Mouse (Mus musculus) limb, embryonic 14.5 days (tissue): Measurements from ENCODE around the gene Ston2. TPM values are rescaled to one million over a fixed set of nuclear protein-coding genes. Genes with fewer than 3 reads are reported as not detected.

ENCODE experiments used
- ATAC-seq: fragments of 200-750 bp; cut with Nextera tagmentation; 2 replicates; pipeline ENCODE4 v1.8.0; 2017; ENCODE audit warnings: low read depth, moderate number of reproducible peaks, moderate TSS enrichment; ENCODE audit not compliant: low FRiP score
- DNase-seq: peaks from one replicate; pipeline ENCODE4 v3.0.0-alpha.2; 2015; ENCODE audit warnings: low spot score
- H3K27ac ChIP-seq: fragments of 300-500 bp; sonication (generic); replicated peaks from 2 replicates; pipeline ENCODE4 v1.5.1; 2014; ENCODE audit warnings: low read depth, mild to moderate bottlenecking, low read length, moderate library complexity, mixed read lengths
- H3K27me3 ChIP-seq: fragments of 300-500 bp; sonication (generic); 2 replicates; pipeline ENCODE4 v1.6.1; 2014; ENCODE audit warnings: low read length, mixed read lengths; ENCODE audit not compliant: control insufficient read depth, insufficient read depth
- H3K36me3 ChIP-seq: fragments of 300-500 bp; sonication (generic); 2 replicates; pipeline ENCODE4 v1.6.1; 2014; ENCODE audit warnings: mild to moderate bottlenecking, low read length, moderate library complexity, mixed read lengths; ENCODE audit not compliant: control insufficient read depth, insufficient read depth
- H3K4me1 ChIP-seq: fragments of 300-500 bp; sonication (generic); 2 replicates; pipeline ENCODE4 v1.6.1; 2014; ENCODE audit warnings: antibody characterized with exemption, low read length, mixed read lengths; ENCODE audit not compliant: control insufficient read depth, insufficient read depth
- H3K4me2 ChIP-seq: fragments of 300-500 bp; sonication (generic); replicated peaks from 2 replicates; pipeline ENCODE4 v1.6.1; 2014; ENCODE audit warnings: low read depth, mild to moderate bottlenecking, low read length, moderate library complexity; ENCODE audit not compliant: severe bottlenecking
- H3K4me3 ChIP-seq: fragments of 300-500 bp; sonication (generic); replicated peaks from 2 replicates; pipeline ENCODE4 v1.5.1; 2014; ENCODE audit warnings: low read length
- H3K9ac ChIP-seq: fragments of 300-500 bp; sonication (generic); 2 replicates; pipeline ENCODE4 v1.6.1; 2014; ENCODE audit warnings: mild to moderate bottlenecking, low read depth, low read length, moderate library complexity; ENCODE audit not compliant: severe bottlenecking
- H3K9me3 ChIP-seq: fragments of 300-500 bp; sonication (generic); 2 replicates; pipeline ENCODE4 v1.6.1; 2016; ENCODE audit warnings: low read length; ENCODE audit not compliant: control insufficient read depth
- POLR2A ChIP-seq: fragments of 200-500 bp; IDR thresholded peaks from 2 replicates; pipeline ENCODE4 v1.8.0; 2012; ENCODE audit warnings: inconsistent platforms, mild to moderate bottlenecking, moderate library complexity, borderline replicate concordance; ENCODE audit not compliant: insufficient read depth, insufficient read length; ENCODE audit errors: extremely low read depth
- WGBS: fragments of 180-500 bp; shearing (Covaris S2); extraction: QIAGEN DNeasy Blood & Tissue Kit; methylation state at CpG from one replicate; pipeline ENCODE4 v1.1.7; 2014; 5-methylcytosine and 5-hydroxymethylcytosine counted together
- polyA plus RNA-seq, 2 experiments: library from polyadenylated mRNA; depleted of rRNA in 1 of 2; stranded (reverse) in 1 of 2; unstranded in 1 of 2; fragments of >200 nt; fragmentation: Nextera tagmentation in 1 of 2; extraction: Ambion mirVana in 1 of 2; gene quantifications; 2 replicates each; pipeline versions ENCODE4 v1.2.1 to v1.2.3; 2012 to 2014

Ston2 gene
- polyA plus RNA-seq, 2 experiments = 9.6 to 9.9 TPM

DNA sequence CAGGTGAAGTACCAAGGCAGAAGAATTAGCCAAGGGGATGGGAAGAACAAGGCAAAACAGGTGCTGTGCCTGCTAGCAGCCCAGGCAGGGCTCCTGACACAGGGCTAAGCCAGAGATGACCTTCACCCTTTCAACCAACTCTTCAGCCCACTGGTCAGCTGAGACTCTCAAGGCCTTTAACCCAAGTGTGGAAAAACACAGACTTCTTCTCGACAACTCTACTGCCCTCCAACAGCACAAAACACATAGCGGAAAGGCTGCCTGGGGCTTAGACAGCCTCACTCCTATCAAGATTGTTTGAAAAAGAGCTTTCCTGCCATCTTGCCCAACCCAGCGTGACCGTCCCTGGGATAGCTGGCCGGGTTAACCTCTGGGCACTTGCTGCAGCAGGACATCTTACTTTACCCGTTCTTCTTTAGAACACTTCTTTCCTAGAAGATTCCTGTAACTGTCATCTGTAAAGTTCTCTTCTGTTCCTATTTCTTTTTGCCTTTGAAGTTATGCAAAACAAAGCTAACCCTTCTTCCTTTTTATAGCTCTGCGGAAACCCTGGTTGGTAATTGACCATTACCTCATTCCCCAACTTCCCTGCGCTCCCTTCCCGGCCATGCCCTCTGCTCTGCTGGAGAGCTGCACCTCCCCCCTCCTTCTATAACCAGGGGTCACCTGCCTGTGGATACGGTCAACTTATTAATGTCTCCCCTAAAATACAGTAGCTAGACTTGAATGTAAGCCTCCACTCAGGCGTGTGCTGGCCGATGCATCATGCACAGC lies 150.9 kb downstream of the Ston2 start:
- ATAC-seq = no peak
- Histone ChIP-seq H3K9ac (no peak overlapping the region), H3K4me1 (peaks cover 7% of the 10 kb centered on the region), H3K36me3 (no peaks in the 10 kb centered on the region), H3K27me3 (no peaks in the 10 kb centered on the region), H3K27ac (0 out of 2 replicates have a peak overlapping the region, but pooled peaks have one; percentile 16), H3K9me3 (no peaks in the 10 kb centered on the region), H3K4me3 (no peak overlapping the region), H3K4me2 (no peak overlapping the region)
- DNase-seq = no peak
- 58% methylated on average over 12 of the region's 12 CpGs for WGBS
- no peak for TF ChIP-seq POLR2A

- H3K4me2 ChIP-seq = no peak overlapping the region
- ATAC-seq = no peak
- no peak for DNase-seq
- no peak for TF ChIP-seq POLR2A
- no peaks in the 10 kb centered on the region for H3K9me3 ChIP-seq
- H3K9ac ChIP-seq = no peak overlapping the region
- no peaks in the 10 kb centered on the region for H3K27me3 ChIP-seq
- no peak overlapping the region for H3K4me3 ChIP-seq
- H3K4me1 ChIP-seq = no peaks in the 10 kb centered on the region
- no peak overlapping the region for H3K27ac ChIP-seq
- no peaks in the 10 kb centered on the region for H3K36me3 ChIP-seq
- WGBS = 85% methylated on average over 5 of the region's 5 CpGs
These were observed 161.7 kb downstream of the Ston2 start for GRCm38 (mm10) chr12:91626482-91626881.

DNA sequence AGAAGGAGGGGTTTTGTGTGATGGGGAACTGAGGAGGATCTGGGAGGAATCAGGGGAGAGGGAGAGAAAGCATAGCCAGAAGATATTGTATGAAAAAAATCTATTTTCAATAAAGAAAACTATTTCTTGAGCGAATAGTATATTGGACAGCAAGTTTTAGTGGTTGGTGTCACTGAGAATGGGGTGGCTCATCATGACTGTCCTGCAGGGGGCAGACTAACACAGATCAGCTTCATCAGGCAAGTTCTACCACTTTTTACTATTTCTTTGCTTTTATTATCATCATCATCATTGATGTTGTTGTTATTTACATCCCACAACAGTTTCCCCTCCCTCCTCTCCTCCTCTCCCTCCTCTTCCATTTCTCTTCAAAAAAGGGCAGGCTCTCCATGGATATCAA lies 163.2 kb downstream of the Ston2 start:
- DNase-seq (no peak), ATAC-seq (no peak)
- Histone ChIP-seq H3K9me3 (no peaks in the 10 kb centered on the region), H3K4me1 (no peaks in the 10 kb centered on the region), H3K27me3 (no peaks in the 10 kb centered on the region), H3K4me2 (no peak overlapping the region), H3K27ac (no peak overlapping the region), H3K4me3 (no peak overlapping the region), H3K36me3 (no peaks in the 10 kb centered on the region), H3K9ac (no peak overlapping the region)
- WGBS = 90% methylated on average over 1 of the region's 1 CpGs
- no peak for TF ChIP-seq POLR2A

GRCm38 (mm10) chr12:91609425-91609824 lies 178.8 kb downstream of the Ston2 start:
- Histone ChIP-seq H3K4me1 (0 out of 2 replicates have a peak, but pooled peaks cover 2% of the 10 kb centered on the region), H3K4me3 (no peak overlapping the region), H3K27me3 (no peaks in the 10 kb centered on the region), H3K27ac (no peak overlapping the region), H3K9ac (no peak overlapping the region), H3K9me3 (no peaks in the 10 kb centered on the region), H3K4me2 (no peak overlapping the region), H3K36me3 (no peaks in the 10 kb centered on the region)
- no peak for TF ChIP-seq POLR2A
- no peak for DNase-seq
- no peak for ATAC-seq
- 90% methylated on average over 5 of the region's 5 CpGs for WGBS

DNA sequence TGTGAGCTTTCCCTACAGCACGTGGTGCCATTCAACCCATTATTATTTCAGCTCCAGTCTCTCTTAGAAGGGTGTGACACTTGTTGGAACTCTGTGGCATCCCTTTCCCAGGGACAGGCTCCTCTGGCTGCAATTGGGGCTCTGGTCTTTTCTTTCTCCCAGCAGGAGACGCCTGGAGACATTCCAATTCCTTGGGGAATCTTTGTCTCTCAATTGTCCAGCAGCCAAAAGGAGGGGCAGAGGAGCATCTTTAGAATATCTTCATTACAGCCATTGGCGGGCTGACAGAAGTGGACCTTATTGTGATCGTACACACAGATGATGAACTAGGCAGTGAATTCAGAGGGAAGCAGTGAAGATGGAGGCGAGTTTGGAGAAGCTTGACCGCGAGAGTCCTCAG lies 180.5 kb downstream of the Ston2 start:
- Histone ChIP-seq H3K27me3 (no peaks in the 10 kb centered on the region), H3K36me3 (no peaks in the 10 kb centered on the region), H3K9me3 (no peaks in the 10 kb centered on the region), H3K27ac (no peak overlapping the region), H3K9ac (no peak overlapping the region), H3K4me2 (no peak overlapping the region), H3K4me1 (0 out of 2 replicates have a peak, but pooled peaks cover 2% of the 10 kb centered on the region), H3K4me3 (no peak overlapping the region)
- DNase-seq (no peak), ATAC-seq (no peak)
- no peak for TF ChIP-seq POLR2A
- WGBS = 77% methylated on average over 7 of the region's 7 CpGs
